Mouse (Mus musculus) embryonic fibroblast, embryonic 13.5 days (primary cell): ENCODE data around the gene Cdh23.

ENCODE experiments used
- CTCF ChIP-seq: IDR thresholded peaks from 2 replicates; pipeline ENCODE4 v1.5.1; 2011; ENCODE audit warnings: mild to moderate bottlenecking, control low read depth, low read length, moderate library complexity, borderline replicate concordance; ENCODE audit not compliant: insufficient read depth
- POLR2A ChIP-seq: IDR thresholded peaks from 2 replicates; pipeline ENCODE4 v1.6.1; 2011; ENCODE audit warnings: low read depth, mild to moderate bottlenecking, control low read depth, low read length, moderate library complexity

DNA sequence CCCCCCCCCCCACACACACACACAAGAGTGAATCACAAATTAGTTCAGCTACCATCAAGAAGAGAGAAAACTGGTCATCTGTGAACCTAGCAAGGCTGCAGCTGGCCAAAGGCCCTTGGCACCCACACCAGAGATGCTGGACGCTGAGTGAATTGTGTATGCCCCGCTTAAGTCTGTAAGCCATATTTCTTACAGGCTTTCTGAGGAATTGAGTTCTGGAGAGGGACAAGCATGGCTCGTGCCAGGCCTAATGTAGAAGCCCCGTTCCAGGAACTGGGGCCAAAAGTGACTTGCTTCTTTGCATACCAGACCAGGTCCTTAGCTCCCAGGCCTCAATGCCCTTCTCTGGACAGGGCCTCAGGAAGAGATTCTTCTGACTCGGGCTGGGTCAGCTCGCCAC is 132.2 kb downstream of the Cdh23 start:
- no peak for TF ChIP-seq POLR2A
- no peak for TF ChIP-seq CTCF
